Mouse (Mus musculus): ENCODE results near the gene Gpa33.

GRCm38 (mm10) chr1:166088446-166089170, 41.4 kb upstream of the Gpa33 start:
- TF ChIP-seq CTCF (IDR thresholded peaks at IDR 0.05; ENCODE audit: low read depth) (no peak), EP300 (IDR thresholded peaks at IDR 0.05; ENCODE audit: low read depth) (no peak)

Measured in liver, embryonic 14.5 days (tissue).